Mouse (Mus musculus) granulocyte monocyte progenitor cell, adult 5-6 weeks (primary cell): ENCODE data around the gene Arhgap42. TPM values are rescaled to one million over a fixed set of nuclear protein-coding genes. Genes with fewer than 3 reads are reported as not detected.

ENCODE experiments used
- ATAC-seq: replicated peaks from 2 replicates; pipeline ENCODE4 v1.8.0; 2016; ENCODE audit warnings: mild to moderate bottlenecking, moderate TSS enrichment, inconsistent platforms; ENCODE audit not compliant: poor library complexity, severe bottlenecking
- total RNA-seq, 2 experiments: library from RNA; stranded (forward) in 1 of 2; stranded (reverse) in 1 of 2; fragments of 200-712, 200-1000 nt in 1 of 2; fragments of >200 nt in 1 of 2; fragmentation: Nextera tagmentation in 1 of 2; gene quantifications; 2 replicates each; pipeline ENCODE4 v1.2.3; 2014 to 2017

Arhgap42 gene
- total RNA-seq, 2 experiments from 2014 or later = not detected

DNA sequence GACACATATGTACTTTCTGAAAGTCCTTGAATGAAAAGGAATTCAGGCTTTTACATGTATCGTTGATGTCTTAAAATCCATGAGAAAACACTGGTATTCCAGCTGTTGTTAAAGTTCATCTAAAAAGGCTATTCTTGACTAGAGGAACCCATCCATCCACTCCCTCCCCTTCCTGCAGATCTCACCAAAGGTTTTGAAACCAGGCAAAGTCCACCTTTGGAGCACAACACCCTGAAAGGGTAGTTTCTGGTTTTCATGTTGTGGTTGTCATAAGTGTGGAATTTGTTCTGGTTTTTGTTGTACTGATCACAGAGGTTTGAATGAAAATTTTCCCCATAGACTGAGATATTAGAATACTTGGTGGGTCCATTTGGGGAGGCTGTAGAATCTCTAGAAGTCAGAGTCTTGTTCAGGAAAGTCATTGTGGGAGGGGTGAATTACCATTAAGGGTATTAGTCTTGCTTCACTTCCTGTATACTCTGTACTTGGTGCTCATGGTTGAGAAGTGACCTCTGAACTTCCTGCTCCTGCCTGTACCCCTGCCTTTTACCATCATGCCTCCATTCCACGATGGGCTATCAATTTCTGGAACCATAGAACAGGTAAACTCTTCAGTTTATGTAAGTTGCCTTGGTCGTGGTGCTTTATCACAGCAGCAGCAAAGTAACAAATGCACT is 27.4 kb downstream of the Arhgap42 start:
- ATAC-seq = no peak

DNA sequence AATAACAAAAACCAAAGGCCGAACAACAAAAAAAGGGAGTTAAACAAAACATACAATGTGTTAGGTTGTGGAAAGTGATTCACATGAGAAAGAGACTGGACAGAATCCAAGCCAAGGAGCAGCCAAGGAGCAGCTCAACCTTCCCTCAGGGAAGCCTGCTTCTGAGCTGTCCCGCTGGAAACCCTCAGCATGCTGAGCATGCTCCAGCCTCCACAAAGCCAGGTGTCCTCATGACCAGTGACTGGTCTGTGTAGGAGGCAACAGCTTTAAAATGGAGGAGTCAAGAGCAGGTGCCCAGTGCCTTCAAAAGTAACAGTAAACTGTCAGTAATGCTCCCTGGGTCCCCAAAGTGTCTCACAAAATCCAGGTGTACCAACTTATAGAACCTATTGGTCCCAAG is 28.4 kb downstream of the Arhgap42 start:
- no peak for ATAC-seq

DNA sequence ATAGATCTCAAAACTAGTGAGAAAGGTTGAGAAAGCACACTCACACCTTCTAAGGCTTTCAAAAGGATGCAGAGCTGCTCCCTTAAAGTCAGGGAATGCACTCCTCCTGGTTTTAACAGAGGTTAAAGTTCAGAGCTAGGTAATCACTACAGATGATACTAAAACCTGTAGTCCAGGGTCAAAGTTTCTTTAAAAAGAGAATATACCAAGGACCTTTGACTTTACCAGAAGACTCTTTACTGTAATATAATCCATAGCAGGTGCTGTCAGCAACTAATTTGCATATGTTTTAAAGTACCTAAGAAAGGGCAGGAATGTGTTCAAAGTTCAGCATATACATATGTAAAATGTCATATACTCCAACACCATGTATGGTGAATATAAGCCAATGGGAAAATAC is 30.7 kb downstream of the Arhgap42 start:
- ATAC-seq = no peak

DNA sequence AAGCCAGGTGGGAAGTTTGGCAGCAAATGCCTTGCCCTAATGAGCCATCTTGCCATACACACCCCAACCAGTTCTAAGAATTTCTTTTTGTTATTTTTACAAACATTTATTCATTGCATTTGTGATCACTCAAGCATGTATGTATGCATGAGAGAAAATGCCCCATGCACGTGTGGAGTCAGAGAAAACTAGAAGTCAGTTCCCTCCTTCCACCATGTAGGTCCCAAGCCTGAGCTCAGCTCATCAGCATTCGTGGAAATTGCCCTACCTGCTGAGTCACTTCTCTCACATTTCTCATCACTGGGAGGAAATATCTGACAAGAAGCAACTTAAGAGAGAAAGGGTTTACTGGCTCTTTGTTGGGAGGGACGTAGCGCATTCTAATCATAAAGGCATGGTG is 31.6 kb downstream of the Arhgap42 start:
- ATAC-seq = no peak

DNA sequence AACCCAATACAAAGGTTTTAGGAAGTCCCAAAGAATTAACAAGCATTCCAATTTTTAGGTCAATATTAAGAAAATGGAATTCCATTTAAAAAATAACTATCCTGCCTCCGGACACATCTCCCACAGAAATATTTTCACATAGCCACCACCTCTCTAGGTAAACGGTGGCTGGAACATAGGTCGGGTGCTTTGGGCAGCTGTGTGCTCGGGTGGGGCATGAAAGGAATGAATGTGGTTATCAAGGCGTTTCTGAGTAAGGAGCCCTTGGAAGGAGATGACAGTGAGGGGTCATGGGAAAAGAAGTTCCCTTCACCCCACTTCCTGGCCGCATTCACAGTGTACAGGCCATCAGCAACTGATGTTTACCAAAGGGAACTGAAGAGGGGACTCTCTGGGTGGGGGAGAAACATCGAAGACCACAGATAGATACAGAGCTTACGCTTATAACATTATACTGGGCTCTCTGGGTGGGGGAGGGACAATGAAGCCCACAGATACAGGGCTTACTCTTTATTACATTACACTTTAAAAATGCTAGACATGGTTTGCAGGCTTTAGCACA is 38.0 kb downstream of the Arhgap42 start:
- ATAC-seq = no peak

DNA sequence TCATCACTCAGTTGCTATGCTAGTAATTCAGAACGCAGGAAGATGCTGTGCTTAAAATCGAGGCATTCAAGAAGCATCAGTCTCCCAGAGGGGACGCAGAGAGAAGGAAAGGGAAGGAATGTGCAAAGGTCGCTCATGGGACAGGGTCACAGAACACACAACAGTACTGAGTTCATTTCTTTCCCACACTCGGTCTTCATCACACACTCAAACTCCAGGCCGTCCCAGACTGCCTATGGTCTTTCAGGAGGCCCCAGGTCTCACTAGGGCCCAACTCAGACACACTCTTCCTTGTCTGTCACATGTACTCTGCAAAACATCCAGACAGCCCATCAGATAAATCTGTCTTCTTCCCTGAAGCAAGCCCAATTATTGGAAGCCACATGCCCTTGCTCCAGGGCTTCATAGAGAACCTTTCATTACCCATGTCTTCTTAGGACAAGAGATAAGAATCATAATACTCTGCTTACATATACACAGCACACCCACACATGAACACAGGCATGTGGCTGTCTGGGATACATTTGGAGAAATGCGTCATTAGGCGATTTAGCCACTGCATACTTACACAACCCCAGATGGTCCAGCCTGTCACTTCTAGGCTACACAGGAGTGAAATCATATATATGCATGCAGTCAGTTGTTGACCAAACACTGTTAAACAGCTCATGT is 39.6 kb downstream of the Arhgap42 start:
- ATAC-seq = no peak

DNA sequence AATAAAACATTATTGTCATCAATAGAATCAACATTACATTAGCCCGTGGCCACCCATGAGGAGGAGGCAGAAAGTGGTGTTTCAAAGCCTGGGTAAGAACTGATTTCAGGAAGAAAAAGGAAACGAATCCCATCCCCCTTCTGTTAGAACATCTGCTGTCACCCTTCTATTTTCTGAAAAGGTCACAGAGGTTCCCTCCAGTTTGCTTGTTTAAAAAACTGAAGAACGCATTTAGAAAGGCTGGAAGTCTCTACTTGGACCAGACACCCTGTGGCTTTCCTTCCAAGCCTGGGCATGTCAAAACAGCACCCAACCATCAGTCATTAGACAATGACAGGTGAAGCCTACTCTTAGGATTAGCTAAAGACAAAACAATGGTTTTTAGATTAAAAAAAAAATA is 40.3 kb downstream of the Arhgap42 start:
- ATAC-seq = no peak

DNA sequence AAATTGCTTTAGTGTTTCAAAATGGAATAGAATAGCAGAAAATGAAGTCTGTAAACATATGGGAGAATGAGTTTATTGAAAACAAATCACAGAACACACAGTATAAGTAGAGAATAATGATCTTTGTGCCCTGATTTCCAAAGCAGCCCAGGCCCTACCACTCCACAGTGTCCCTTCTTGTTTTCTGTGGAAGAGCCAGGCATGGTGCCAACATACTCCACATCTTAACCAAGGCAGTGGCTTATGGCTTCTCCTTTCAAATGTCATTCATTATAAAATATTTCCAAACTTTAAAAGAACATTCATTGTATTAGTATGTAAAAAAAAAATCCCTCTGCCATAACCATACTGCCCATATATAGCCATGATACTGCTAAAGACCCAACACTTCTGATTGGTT is 42.9 kb downstream of the Arhgap42 start:
- no peak for ATAC-seq

DNA sequence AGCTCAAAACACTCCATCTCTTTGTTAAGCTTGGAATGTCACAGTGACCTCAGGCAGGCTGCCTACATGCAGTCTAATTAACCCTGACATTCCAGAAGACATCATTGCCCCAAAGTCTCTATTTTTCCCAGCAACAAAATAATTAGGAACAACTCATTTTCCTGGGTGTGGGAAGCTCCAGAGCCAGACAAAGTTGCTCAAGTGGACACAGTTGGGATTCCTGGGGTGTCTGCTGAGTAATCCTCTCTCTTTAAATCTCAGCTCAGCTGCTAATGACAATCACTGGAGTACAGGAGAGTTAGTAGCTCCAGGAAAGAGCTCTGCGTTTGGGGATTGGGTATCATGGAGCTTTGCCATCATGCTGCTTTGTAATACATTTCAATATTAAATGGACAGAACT is 44.4 kb downstream of the Arhgap42 start:
- no peak for ATAC-seq

DNA sequence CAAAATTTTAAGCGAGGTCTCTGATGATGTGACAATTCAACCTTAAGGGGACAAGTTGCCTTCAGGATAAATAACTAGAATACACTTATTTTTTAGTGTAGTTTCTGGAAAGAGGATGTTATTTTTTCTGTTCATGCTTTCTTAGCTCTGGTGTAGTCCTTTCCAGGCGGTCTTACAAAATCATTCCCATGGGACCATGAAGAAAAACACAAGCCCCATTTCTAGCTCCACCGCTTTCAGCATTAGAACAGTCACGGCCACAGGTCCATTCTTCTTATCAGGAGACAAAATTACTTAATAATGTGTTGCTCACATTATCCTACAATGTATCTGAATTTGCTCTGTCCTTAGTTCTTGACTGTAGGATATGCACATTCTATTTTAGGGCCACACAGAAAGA is 46.2 kb downstream of the Arhgap42 start:
- no peak for ATAC-seq

DNA sequence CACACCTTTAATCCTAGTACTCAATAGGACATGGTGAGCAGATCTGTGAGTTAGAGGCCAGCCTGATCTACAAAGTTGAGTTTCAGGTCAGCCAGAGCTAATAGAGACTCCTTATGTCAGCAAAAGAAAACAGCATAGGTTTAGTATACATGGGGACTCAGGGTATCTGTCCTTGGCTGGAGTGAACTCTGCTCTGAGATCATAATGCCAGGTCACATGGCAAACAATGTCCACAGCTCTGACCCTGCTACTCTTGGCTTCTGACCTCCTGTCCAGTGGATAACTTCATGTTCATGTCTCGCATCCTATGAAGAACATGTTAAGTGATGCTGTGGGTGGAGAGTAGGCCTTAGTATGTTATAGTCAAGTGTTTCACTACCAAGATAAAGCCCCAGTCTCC is 48.1 kb downstream of the Arhgap42 start:
- no peak for ATAC-seq

DNA sequence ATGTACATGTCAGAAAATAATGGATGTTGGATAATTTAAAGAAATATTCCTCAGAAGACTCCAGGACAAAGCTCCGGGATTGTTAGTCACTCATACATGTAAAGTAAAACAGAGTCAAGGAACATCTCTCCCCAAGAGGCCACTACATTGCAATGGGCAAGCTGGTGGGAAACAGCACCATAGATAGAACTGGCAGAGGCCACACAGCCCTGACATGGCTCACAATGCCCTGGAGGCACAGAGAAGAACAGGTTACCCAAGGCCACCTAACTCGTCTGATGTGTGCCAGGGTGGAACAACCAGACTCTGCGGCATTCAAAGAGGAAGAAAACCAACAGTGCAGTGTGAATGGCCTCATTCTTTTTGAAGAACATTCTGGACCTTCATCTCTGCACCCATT is 50.7 kb downstream of the Arhgap42 start:
- ATAC-seq = no peak

DNA sequence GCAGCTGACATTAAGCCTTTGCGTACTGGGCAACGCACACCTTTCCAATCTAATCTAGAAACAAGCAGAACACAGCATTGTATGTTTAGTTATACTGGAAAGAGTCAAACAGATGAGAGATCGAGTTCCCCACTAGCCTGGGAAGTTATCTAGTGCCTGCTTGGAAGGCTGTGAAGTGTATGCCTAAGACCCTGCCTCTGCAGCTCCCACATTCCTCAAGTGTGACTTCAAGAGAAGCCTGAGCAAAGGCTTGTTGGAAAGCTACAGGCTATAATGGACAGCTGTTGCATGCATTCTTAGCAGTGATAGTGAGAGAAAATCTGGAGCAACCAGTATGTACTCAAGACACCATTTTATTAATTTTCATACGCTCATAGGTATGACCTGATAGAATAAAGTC is 61.2 kb downstream of the Arhgap42 start:
- ATAC-seq = no peak

DNA sequence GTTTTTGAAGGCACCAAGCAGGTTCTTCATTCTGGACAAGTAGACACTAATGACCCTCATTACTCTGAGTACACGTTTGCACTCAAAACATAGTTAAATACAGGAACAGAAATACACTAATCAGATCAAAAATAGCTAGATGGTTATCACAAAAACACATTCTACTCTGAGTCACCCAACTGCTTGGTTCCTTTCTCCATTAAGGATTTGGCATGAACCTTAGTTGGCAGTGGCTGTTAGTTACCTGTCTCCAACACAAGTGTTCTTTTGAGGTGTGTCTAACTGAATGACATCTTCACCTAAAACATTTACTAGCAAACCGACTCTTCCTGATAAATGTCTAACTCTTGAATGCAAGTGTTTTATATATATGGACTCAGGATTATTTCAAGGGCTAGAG is 64.0 kb downstream of the Arhgap42 start:
- ATAC-seq = no peak

DNA sequence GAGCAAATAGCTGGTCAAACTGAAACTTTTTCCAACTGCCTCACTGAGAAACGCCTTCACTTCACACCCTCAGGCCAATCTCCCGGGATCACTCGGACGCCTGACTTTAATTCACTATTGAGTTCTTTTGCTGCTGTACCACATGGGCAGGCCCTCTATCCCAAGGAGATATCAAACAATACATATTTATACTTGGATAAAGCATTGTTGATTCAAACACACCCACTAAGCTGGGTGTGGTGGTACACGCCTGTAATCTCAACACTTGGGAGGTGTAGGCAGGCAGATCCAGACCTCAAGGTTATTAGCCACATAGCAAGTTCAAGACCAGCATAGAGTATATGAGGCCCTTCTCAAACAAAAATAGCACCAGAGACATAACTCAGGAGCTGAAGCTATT is 64.7 kb downstream of the Arhgap42 start:
- ATAC-seq = no peak

DNA sequence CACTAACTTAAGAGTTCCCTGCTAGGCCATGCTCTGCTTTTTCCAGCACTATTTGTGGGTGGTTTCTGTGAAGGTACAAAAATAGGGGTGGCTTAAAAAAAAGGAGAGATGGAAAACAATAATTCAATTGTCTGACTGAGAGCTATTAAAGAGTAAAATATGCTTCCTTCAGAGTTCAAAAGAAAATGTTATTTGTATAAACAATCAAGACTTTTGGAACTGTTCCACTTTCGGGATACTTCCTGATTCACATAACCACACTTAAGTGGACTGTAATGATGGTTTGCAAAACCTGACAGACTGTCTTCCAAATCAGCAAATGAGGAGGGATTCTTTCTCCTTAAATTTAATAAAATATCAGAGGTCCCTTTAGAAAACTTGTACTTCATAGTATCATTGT is 65.8 kb downstream of the Arhgap42 start:
- ATAC-seq = no peak

DNA sequence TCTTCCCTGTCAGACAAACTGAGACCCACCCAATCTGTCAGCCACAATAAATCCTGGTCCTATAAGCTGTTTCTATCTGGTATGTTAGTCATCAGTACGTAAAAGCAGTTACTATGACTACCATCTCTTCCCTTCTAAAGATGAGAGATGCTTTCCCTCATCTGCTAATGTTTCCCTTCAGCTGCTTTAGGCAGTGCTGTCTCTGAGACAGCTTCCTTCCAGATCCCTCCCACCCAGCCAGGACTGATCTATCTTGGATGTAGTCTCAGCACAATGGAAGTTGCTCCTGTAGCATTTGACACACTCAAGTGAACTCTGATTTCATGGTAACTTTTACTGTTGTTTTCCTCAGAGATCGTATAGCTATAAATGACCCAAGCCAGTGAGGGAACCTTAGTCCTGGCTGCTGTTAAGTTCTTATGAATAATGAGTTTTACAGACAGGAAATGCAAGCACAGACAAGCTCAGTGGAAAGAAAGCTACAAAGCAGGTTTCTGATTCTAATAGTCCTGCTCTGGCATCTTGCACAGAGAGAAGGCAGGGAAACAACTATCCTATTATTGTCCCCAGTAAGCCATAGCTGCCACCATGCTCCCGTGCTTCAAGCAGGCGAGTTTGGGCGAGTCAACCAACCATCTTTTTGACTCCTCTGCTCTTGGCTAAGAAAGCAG is 67.6 kb downstream of the Arhgap42 start:
- ATAC-seq = no peak

DNA sequence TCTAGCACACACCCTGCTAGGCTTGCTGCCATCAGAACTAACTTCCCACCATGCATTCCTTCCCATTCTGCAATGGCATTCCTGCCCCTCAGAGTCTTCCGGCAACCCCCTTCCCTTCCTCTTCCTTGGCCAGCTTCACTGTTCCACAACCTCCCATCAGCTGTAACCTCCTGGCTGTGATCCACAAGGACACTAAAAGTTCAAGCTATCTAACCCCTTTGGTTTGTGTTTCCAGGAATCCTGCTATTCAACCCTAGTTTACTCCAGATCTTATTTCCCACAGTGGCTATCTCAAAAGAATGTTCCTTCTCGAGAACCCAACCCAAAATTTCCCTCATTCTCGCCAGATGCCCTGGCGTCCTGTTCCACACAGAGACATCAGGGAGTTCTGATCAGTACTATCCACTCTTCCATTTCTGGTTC is 73.2 kb downstream of the Arhgap42 start:
- no peak for ATAC-seq

DNA sequence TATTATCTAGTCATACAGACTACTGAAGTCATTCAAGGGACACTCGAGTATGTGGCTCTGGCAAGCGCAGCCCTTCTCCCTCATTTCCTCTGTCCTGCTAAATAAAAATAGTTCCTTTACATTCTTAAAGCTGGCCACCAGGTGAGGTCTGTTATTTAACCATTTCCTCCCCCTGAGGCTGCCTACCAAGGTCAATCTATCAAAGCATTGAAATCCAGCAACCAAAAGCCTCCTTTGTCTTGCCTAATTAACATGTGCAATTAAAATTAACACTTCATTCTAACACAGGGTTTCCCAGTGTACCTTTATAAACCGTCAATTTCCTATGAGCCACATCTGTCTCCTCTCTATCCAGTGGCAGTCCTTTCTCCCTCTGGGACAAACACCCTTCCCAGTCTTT is 78.2 kb downstream of the Arhgap42 start:
- ATAC-seq = no peak

DNA sequence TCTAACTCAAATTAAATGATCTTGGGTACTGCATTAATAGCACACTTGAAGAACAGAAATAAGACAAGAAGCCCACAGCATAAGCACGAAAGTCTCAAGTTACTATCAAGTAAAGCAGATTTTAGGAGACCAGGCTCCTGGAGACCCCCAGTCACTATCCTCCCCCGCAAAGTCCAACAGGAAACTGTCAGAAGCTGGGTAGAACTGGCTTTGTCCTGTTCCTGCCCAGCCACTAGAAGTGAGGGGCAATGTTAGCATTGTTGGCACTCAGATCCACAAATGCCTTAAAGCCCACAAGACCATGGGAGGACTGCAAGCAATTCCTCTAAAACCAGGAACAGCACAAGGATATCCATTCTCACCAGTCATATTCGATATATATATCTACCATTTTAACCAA is 80.7 kb downstream of the Arhgap42 start:
- no peak for ATAC-seq

DNA sequence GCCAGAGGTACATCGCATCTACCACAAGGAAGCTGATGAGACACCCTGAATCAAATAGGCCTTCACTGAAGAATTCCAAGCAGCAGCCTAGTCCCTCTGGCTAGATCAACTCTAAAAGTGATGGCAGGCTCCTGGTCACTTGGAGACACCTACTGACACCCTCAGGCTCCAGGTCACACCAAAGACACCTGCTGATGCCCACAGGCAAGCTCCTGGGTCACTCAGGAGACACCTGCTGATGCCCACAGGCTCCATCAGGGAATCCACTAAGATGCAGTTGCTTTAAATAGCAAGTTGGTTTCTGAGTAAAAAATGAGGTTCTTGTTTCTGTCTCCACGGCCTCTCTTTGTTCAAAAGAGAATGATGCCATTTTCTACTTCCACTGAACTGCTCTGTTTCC is 81.5 kb downstream of the Arhgap42 start:
- no peak for ATAC-seq

DNA sequence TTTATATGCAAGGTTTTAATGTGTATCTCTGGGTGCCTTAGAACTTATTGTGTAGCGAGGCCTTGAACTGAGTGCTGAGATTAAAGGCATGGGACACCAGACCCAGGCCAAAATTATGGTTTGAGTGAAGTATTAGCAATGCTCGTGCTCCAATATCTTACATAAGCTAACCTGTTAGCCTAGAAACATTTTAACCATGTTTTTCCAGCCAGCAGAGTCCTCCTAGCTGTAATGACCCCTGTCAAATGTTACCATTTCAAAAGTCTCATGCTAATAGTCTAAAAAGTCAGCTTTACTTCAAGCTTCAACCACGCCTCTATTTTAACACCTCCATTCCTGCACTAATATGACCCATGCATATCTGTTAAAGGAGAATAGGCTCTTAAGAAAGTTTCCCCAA is 84.3 kb downstream of the Arhgap42 start:
- no peak for ATAC-seq
